Mouse (Mus musculus) liver, embryonic 14.5 days (tissue): ENCODE measurements around the gene Tstd3.

Experiments
- CTCF ChIP-seq: IDR thresholded peaks from 2 replicates; pipeline ENCODE4 v1.5.1; 2016; ENCODE audit warnings: antibody characterized with exemption, low read depth, control low read depth
- EP300 ChIP-seq: IDR thresholded peaks from 2 replicates; pipeline ENCODE4 v1.6.1; 2016; ENCODE audit warnings: antibody characterized with exemption, low read depth

- TF ChIP-seq CTCF (no peak), EP300 (no peak)
Observed at GRCm38 (mm10) chr4:21786268-21786667, 19.3 kb upstream of the Tstd3 start.
